Mouse (Mus musculus) bone marrow macrophage, adult 2 months (primary cell): Measurements from ENCODE around the gene Ssna1. TPM values are rescaled to one million over a fixed set of nuclear protein-coding genes. Genes with fewer than 3 reads are reported as not detected.

Source experiments
- H3K27ac ChIP-seq: 2 replicates; pipeline ENCODE4 v1.5.1; 2012; ENCODE audit warnings: low read depth, low read length; ENCODE audit not compliant: insufficient read depth
- H3K4me1 ChIP-seq: 2 replicates; pipeline ENCODE4 v1.6.1; 2012; ENCODE audit warnings: low read length; ENCODE audit not compliant: control insufficient read depth, insufficient read depth
- H3K4me3 ChIP-seq: 2 replicates; pipeline ENCODE4 v1.5.1; 2012; ENCODE audit warnings: mild to moderate bottlenecking, low read length, moderate library complexity; ENCODE audit not compliant: insufficient read depth
- CTCF ChIP-seq: IDR thresholded peaks from 2 replicates; pipeline ENCODE4 v1.5.1; 2012; ENCODE audit warnings: low read depth, mild to moderate bottlenecking, low read length, moderate library complexity
- POLR2A ChIP-seq: IDR thresholded peaks from 2 replicates; pipeline ENCODE4 v1.6.1; 2012; ENCODE audit warnings: mild to moderate bottlenecking, low read depth, low read length, borderline replicate concordance
- polyA plus RNA-seq: library from polyadenylated mRNA; stranded (reverse); fragments of >200 nt; gene quantifications from 2 replicates; pipeline ENCODE4 v1.2.4, GENCODE M21; 2012; ENCODE audit not compliant: missing spikeins, insufficient read depth, insufficient read length

Gene Ssna1
- polyA plus RNA-seq, 1 experiment: 59.7 TPM

DNA sequence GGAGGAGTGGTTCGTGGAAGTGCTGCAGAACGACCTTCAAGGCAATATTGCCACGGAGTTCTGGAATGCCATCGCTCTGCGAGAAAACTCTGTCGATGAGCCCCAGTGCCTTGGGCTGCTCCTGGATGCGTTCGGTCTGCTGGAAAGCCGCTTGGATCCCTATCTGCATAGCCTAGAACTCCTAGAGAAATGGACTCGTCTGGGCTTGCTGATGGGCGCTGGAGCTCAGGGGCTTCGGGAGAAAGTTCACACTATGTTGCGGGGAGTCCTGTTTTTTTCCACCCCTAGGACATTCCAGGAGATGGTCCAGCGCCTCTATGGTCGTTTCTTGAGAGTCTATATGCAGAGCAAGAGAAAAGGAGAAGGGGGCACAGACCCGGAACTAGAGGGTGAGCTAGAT lies 772 bp upstream of the Ssna1 start:
- TF ChIP-seq POLR2A (no peak), CTCF (no peak)
- Histone ChIP-seq H3K4me3 (peak overlapping the region; percentile 81), H3K27ac (no peak overlapping the region), H3K4me1 (peaks cover 10% of the 10 kb centered on the region)

DNA sequence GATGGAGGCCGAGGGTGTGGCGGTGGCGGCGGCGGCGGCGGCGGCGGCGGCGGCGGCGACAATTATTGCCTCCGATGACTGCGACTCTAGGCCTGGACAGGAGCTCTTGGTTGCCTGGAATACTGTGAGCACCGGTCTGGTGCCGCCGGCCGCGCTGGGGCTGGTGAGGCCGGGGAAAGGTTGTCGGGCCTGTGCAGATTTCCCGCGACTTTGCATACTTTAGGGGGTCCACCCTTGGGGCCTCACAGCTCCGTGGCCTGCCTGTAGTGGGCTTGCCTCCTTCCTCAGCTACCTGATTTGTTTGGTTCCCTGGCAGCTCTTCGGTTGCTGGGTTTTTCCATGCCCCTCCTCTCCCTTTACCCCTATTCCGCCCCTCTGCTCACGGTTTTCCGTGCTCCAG lies 277 bp upstream of the Ssna1 start:
- TF ChIP-seq POLR2A: 0 out of 2 replicates have a peak, but pooled peaks have one; percentile 21
- TF ChIP-seq CTCF: no peak
- peak overlapping the region; percentile 81 for H3K4me3 ChIP-seq
- peaks cover 11% of the 10 kb centered on the region for H3K4me1 ChIP-seq
- no peak overlapping the region; the same call in 1 of the 2 replicates for H3K27ac ChIP-seq

DNA sequence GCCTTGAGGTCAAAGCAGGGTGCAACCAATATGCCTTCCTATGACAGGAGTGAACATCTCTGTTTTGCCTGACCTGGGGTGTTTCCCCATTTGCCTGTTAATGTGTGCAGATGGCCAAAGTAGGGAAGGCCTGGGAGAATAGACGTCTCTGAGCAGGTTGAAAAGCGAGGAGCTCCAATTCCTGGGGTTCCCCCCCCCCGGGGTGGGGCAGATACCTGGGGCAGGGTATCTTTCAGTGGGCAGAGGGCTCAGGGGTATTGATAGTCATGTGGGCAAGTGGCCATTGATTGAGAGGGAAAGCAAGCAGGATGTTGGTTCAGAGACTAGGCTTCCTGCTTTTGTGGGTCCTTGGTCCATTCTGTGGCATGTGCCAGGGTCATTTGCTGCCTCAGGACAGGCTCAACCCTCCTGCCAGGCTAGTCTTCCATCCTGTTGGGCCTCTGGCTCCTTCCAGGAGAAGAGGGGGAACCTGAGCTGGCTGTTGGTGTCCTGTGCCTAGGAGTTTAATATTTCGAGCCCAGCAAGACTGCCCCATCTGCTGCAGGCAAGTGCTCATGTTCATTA lies 4.4 kb downstream of the Ssna1 start:
- Histone ChIP-seq H3K4me3 (no peak overlapping the region), H3K27ac (no peak overlapping the region), H3K4me1 (peaks cover 49% of the 10 kb centered on the region)
- TF ChIP-seq CTCF (no peak; the same call in 1 of the 2 replicates), POLR2A (no peak)

DNA sequence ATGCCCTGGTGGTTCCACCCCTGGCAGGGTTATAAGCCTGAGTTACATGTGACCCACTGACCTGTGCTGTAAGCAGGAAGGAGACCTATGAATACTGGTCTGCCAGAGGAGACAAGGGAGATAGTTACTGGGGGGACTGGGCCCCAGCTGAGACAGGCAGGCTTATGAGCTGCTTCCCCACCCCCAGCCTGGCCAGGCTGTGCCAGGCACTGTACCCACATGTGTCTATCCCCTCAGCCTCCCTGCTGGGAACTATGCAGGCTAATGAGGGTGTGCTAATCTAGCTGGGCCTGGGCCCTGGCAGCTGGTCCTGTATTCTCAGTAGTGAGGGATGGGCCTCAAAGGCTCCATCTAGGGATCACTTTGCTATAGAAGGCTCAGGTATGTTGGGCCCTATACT lies 5.0 kb downstream of the Ssna1 start:
- Histone ChIP-seq H3K4me1 (peaks cover 49% of the 10 kb centered on the region), H3K27ac (no peak overlapping the region), H3K4me3 (no peak overlapping the region)
- TF ChIP-seq POLR2A (no peak), CTCF (no peak)

DNA sequence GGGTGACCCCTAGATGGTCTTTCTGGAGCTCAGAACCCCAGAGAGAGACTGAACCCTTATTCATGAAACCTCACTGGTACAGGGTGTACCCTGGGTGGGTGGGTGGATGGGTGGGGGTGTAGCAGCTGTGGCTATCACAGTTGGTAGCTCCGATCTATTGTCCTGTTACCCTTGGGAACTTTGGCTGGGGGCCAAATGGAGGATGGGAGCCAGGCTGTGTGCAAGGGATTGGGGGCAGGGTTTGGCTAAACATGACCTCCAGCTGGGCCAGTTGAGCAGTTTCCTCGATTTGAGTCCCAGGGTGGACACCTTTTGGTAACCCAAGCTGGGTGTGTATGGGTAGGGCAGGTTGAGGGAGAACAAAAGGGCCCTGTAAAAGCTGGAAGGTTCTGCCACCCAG lies 5.5 kb downstream of the Ssna1 start:
- Histone ChIP-seq H3K27ac (no peak overlapping the region), H3K4me1 (peaks cover 49% of the 10 kb centered on the region), H3K4me3 (peak overlapping the region; percentile 35)
- TF ChIP-seq CTCF: no peak
- no peak for TF ChIP-seq POLR2A

DNA sequence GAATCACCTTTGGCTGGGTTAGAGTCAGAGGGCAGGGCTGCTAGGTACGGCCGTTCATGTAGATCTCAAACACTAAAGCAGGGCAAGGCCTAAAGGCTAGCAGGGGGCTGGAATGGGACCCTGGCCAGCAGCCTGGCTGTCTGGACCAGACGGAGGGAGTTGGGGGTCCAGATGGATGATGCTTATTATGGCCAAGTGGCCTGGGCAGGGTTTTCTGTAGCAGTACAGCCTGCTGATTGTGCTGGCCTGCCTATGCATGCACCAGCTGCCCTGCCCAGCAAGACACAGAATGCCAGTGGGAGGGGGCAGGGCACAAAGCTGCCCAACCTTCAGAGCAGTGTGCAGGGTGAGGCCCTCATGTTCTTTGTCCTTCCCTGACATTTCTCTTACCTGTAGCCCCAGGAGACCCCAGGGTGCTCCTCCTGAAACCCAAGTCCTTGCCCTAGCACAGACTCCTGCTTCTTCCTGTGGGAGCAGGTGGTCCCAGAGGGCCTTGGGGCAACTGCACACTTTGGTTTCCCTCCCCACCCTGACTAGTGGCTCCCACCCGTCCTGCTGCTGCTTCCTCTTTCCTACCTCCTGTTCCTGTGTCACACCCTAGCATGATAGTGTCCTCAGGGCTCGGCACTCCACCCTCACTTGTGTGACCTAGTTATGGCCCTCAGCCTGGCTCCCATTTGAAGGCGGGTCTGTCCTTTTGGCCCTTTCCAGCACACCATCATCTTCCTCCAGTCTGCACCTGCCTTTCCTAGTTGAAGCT lies 6.2 kb downstream of the Ssna1 start:
- no peak for TF ChIP-seq CTCF
- TF ChIP-seq POLR2A: no peak
- peak overlapping the region; percentile 35 for H3K4me3 ChIP-seq
- peaks cover 49% of the 10 kb centered on the region for H3K4me1 ChIP-seq
- H3K27ac ChIP-seq: peak overlapping the region; percentile 30

DNA sequence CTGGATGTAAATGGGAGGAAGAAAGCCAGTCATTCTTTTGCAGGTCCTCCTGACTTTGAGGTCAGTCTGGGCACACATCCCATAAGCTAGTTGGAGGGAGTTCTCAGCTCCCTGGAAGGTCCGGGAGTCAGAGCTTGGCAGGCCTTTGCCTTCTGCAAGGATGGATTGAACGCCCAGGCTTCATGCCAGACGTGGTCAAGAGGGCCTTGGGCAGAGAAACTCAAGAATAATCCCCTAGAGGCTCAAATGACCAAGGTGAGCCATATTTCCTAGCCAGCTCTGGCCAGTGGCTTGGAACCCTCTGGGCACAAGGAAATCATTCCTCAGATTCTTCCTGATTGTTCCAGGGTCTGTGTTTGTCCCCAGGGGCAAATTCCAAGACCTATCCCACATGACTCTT lies 7.4 kb downstream of the Ssna1 start:
- H3K27ac ChIP-seq: no peak overlapping the region
- H3K4me3 ChIP-seq: peak overlapping the region; percentile 89; the same call in 1 of the 2 replicates
- peaks cover 45% of the 10 kb centered on the region for H3K4me1 ChIP-seq
- no peak for TF ChIP-seq CTCF
- no peak for TF ChIP-seq POLR2A

DNA sequence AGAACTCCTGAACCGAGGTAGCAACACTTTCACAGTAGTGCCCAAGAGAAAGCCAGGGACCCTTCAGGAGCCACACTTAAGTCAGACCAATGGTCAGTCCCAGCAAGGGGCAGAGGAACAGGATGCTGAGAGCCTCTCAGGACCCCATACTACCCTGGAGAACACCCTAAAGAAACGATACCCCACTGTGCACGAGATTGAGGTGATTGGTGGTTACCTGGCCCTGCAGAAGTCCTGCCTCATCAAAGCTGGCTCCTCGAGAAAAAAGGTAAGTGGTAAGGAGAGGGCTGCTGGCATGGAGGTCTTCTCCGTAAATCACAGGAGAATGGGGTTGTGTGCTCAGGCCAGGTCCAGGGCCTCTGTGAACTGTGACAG lies 8.0 kb downstream of the Ssna1 start:
- peaks cover 45% of the 10 kb centered on the region for H3K4me1 ChIP-seq
- TF ChIP-seq POLR2A: no peak
- no peak for TF ChIP-seq CTCF
- peak overlapping the region; percentile 89 for H3K4me3 ChIP-seq

DNA sequence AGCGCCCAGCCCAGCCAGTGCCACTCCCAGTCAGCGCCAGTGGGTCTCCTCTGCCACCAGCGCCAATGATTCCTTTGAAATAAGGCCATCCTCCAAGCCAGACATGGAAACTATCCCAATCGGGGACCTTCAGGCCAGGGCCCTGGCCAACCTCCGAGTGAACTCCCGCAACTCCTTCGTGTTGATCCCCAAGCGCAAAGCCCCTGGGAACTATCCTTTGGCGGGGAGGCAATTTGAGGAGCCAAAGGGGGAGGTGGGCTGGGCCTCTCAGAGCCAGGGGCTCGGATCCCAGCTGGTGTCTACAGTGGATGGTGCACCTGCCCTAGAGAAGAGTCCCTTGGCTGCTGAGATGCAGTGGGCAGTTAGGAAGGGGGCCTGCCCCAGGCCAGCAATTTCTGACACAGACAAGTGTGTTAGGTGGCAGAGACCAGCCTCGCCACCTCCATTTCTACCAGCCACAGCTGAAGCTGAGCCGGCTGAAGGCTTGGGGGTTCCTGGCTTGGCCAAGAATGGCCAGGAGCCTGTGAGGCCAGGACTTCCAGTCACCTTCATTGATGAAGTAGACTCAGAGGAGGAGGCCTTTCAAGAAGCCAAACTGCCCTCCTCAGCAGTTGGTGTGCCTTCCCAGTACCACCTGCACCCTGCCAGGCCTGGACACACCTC lies 8.5 kb downstream of the Ssna1 start:
- Histone ChIP-seq H3K27ac (no peak overlapping the region), H3K4me1 (peaks cover 42% of the 10 kb centered on the region), H3K4me3 (peak overlapping the region; percentile 89)
- no peak for TF ChIP-seq CTCF
- TF ChIP-seq POLR2A: no peak

More for the DNA sequence above, 8.0 kb downstream of the Ssna1 start:
- no peak overlapping the region for H3K27ac ChIP-seq

DNA sequence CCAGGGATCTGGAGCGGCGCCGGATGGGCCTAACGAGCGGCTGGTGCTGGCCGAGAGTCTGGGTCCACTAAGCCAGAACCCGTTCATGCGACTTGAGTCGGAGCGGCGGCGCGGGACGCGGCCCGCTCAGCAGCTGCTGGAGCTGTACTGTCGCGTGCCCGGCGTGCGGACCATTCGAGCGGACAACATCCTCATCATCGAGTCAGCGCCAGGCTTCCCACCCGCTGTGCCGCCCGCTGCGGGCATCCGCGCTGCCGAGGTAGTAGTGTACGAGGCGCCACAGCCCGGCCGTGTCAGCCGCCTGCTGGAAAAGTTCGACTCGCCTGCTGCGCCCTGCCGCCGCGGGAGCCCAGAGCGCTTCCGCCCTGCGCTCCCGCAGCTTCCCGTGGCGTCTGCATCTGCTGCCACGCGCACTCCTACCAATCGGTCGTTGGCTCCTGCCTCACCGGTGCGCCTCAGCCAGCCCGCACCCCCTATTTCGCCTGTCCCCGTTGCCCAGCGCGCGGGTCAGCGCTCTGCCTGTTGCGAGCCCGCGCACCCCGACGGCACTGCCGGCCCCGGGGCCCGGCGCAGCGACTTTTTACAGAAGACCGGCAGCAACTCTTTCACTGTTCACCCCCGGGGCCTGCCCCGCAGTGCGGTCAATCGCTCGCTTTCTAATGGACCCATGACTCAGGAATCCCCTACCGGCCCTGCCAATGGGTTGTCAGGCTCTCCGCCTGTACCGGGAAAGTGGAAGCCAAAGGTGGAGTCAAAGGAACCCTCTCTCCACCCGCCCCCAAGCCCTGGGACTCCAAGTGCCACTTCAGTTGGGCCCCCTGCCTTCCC lies 9.2 kb downstream of the Ssna1 start:
- H3K27ac ChIP-seq: peak overlapping the region; percentile 23
- no peak for TF ChIP-seq POLR2A
- no peak for TF ChIP-seq CTCF
- H3K4me3 ChIP-seq: peak overlapping the region; percentile 89
- peaks cover 39% of the 10 kb centered on the region for H3K4me1 ChIP-seq
